Mouse (Mus musculus) erythroblast, embryonic 14.5 days (primary cell): ENCODE results near the gene Irgm2.

ENCODE experiments used
- GATA1 ChIP-seq: IDR thresholded peaks from 2 replicates; pipeline ENCODE4 v1.6.1; 2012; ENCODE audit warnings: low read length, inconsistent platforms, mixed read lengths
- TAL1 ChIP-seq: IDR thresholded peaks from 3 replicates; pipeline ENCODE4 v1.6.1; 2012; ENCODE audit warnings: low read length, inconsistent platforms, mixed read lengths

DNA sequence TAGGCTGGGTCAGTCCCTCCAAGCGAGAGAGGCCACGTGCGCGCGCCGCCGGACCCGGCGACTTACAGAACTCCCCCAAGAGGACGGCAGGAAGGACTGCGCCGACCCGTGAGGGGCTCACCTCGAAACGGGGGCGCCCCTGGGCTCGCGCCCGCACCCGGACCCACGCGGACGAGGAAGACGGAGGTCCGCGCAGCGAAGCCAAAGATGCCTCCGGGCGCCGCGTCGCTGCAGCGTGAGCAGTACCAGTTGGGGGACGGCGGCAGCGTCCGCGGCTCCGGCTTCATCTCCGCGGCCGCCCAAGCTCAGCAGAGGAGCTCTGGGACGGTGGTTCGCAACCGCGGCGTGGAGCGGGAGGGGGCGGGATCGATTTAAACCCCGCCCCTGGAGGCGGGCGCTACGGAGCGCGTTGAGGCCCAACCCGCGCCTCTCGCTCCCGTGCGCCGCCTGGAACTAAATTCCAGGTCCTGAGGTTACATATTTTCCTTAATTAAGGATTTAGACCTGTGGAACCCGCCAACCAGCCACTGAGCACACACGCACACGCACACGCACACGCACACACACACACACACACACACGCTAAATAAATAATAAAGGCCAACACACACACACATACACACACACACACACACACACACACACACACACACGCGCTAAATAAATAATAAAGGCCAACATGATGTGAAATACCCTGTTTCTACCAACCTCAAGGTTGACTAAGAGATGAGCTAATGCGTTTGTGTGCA lies 31.1 kb upstream of the Irgm2 start, which contains the start of gene Gemin5:
- TF ChIP-seq GATA1 (no peak), TAL1 (no peak)
